Mouse (Mus musculus) inflammation-experienced regulatory T-cells, adult 6 months (primary cell): ENCODE measurements around the gene Aym1. TPM values are rescaled to one million over a fixed set of nuclear protein-coding genes. Genes with fewer than 3 reads are reported as not detected.
"Not testable (repeated sequence)": the region's sequence is repeated elsewhere in the genome, so short reads cannot be mapped to it uniquely, and the experiment has no call there.

Experiments
- ATAC-seq: one replicate; pipeline ENCODE4 v1.8.0; 2017
- polyA plus RNA-seq, 3 experiments: library from polyadenylated mRNA; unstranded; fragments of 100-300 nt; shearing (Covaris generic); gene quantifications; one replicate each; pipeline ENCODE4 v1.2.1; 2017

Aym1 gene
- polyA plus RNA-seq = not detected

- ATAC-seq = no peak
Measured at GRCm38 (mm10) chr5:113357186-113357585, at the start of gene Aym1. TSS of gene Aym1 (plus strand) at chr5:113357294.

GRCm38 (mm10) chr5:113309491-113310376 is 47.4 kb upstream of the Aym1 start:
- no peak for ATAC-seq

GRCm38 (mm10) chr5:113310377-113311003 is 46.6 kb upstream of the Aym1 start, which contains the start of gene Sgsm1:
TSS of gene Sgsm1 (minus strand) at chr5:113310786.
- ATAC-seq = no peak

GRCm38 (mm10) chr5:113313998-113314397 is 43.1 kb upstream of the Aym1 start:
- ATAC-seq = no peak

GRCm38 (mm10) chr5:113323784-113324638 is 33.1 kb upstream of the Aym1 start:
- ATAC-seq = no peak

- no peak for ATAC-seq
Measured at GRCm38 (mm10) chr5:113329463-113329862, 27.6 kb upstream of the Aym1 start.

GRCm38 (mm10) chr5:113330202-113330601 is 26.9 kb upstream of the Aym1 start:
- ATAC-seq = no peak

- ATAC-seq = no peak
Measured at GRCm38 (mm10) chr5:113332239-113332638, 24.9 kb upstream of the Aym1 start.

GRCm38 (mm10) chr5:113332899-113333298 is 24.2 kb upstream of the Aym1 start:
- no peak for ATAC-seq

- ATAC-seq = no peak
Measured at GRCm38 (mm10) chr5:113334621-113335530, 22.2 kb upstream of the Aym1 start.

- no peak for ATAC-seq
Measured at GRCm38 (mm10) chr5:113335732-113336131, 21.4 kb upstream of the Aym1 start.

- no peak for ATAC-seq
Measured at GRCm38 (mm10) chr5:113336281-113336680, 20.8 kb upstream of the Aym1 start.

- no peak for ATAC-seq
Measured at GRCm38 (mm10) chr5:113344635-113345386, 12.3 kb upstream of the Aym1 start.

GRCm38 (mm10) chr5:113345781-113346180 is 11.3 kb upstream of the Aym1 start:
- no peak for ATAC-seq

GRCm38 (mm10) chr5:113346651-113347050 is 10.4 kb upstream of the Aym1 start:
- ATAC-seq = not testable (repeated sequence)

GRCm38 (mm10) chr5:113347593-113347992 is 9.5 kb upstream of the Aym1 start:
- ATAC-seq = no peak

- no peak for ATAC-seq
Measured at GRCm38 (mm10) chr5:113348597-113348996, 8.5 kb upstream of the Aym1 start.

GRCm38 (mm10) chr5:113349226-113349625 is 7.9 kb upstream of the Aym1 start:
- ATAC-seq = no peak

GRCm38 (mm10) chr5:113349810-113350209 is 7.3 kb upstream of the Aym1 start:
- no peak for ATAC-seq

GRCm38 (mm10) chr5:113351768-113352167 is 5.3 kb upstream of the Aym1 start:
- ATAC-seq = no peak

GRCm38 (mm10) chr5:113352636-113353035 is 4.5 kb upstream of the Aym1 start:
- no peak for ATAC-seq
